Mouse (Mus musculus) lung, postnatal 14 days (tissue): ENCODE data around the gene C2cd3.
A peak's percentile ranks its signal among the peaks of the same experiment; 100 is the strongest.

Source experiments
- DNase-seq: peaks from one replicate; pipeline ENCODE4 v3.0.0; 2021

Gene C2cd3

GRCm38 (mm10) chr7:100371495-100372451, at the start of gene C2cd3, which contains the start of gene Ppme1:
C2cd3 (plus strand) TSS chr7:100372233.
Ppme1 (minus strand) TSS chr7:100372307.
- peak; percentile 99 for DNase-seq

- peak; percentile 57 for DNase-seq
These were observed 48.3 kb upstream of the C2cd3 start for GRCm38 (mm10) chr7:100323721-100324120.

- peak; percentile 62 for DNase-seq
These were observed 46.6 kb upstream of the C2cd3 start for GRCm38 (mm10) chr7:100325482-100325881.

GRCm38 (mm10) chr7:100327514-100327913, 44.5 kb upstream of the C2cd3 start:
- DNase-seq: peak; percentile 55

GRCm38 (mm10) chr7:100328636-100329035, 43.4 kb upstream of the C2cd3 start:
- no peak for DNase-seq

- no peak for DNase-seq
These were observed 40.8 kb upstream of the C2cd3 start for GRCm38 (mm10) chr7:100331269-100331668.

GRCm38 (mm10) chr7:100335921-100336320, 36.1 kb upstream of the C2cd3 start:
- DNase-seq: no peak

GRCm38 (mm10) chr7:100354984-100355383, 17.0 kb upstream of the C2cd3 start:
- no peak for DNase-seq

- no peak for DNase-seq
These were observed 15.7 kb upstream of the C2cd3 start for GRCm38 (mm10) chr7:100356324-100356723.

GRCm38 (mm10) chr7:100356768-100357167, 15.3 kb upstream of the C2cd3 start:
- no peak for DNase-seq

GRCm38 (mm10) chr7:100357856-100358255, 14.2 kb upstream of the C2cd3 start:
- DNase-seq: no peak

GRCm38 (mm10) chr7:100363162-100363561, 8.9 kb upstream of the C2cd3 start:
- DNase-seq: no peak

- no peak for DNase-seq
These were observed 7.1 kb upstream of the C2cd3 start for GRCm38 (mm10) chr7:100364888-100365287.

GRCm38 (mm10) chr7:100372452-100372980, 483 bp downstream of the C2cd3 start:
- DNase-seq: no peak

GRCm38 (mm10) chr7:100378257-100378656, 6.2 kb downstream of the C2cd3 start:
- DNase-seq: no peak

- no peak for DNase-seq
These were observed 9.1 kb downstream of the C2cd3 start for GRCm38 (mm10) chr7:100381161-100381560.

- DNase-seq: no peak
These were observed 11.2 kb downstream of the C2cd3 start for GRCm38 (mm10) chr7:100383207-100383606.

GRCm38 (mm10) chr7:100388174-100388573, 16.1 kb downstream of the C2cd3 start:
- DNase-seq: no peak

- DNase-seq: no peak
These were observed 18.1 kb downstream of the C2cd3 start for GRCm38 (mm10) chr7:100390166-100390565.

GRCm38 (mm10) chr7:100392265-100392664, 20.2 kb downstream of the C2cd3 start:
- DNase-seq: peak; percentile 24

GRCm38 (mm10) chr7:100399231-100399913, 27.3 kb downstream of the C2cd3 start:
- no peak for DNase-seq

GRCm38 (mm10) chr7:100400899-100401539, 29.0 kb downstream of the C2cd3 start:
- DNase-seq: no peak

- DNase-seq: no peak
These were observed 30.7 kb downstream of the C2cd3 start for GRCm38 (mm10) chr7:100402715-100403114.
